ENCODE assay signal across 25 mouse cellular contexts in the genomic region with DNA sequence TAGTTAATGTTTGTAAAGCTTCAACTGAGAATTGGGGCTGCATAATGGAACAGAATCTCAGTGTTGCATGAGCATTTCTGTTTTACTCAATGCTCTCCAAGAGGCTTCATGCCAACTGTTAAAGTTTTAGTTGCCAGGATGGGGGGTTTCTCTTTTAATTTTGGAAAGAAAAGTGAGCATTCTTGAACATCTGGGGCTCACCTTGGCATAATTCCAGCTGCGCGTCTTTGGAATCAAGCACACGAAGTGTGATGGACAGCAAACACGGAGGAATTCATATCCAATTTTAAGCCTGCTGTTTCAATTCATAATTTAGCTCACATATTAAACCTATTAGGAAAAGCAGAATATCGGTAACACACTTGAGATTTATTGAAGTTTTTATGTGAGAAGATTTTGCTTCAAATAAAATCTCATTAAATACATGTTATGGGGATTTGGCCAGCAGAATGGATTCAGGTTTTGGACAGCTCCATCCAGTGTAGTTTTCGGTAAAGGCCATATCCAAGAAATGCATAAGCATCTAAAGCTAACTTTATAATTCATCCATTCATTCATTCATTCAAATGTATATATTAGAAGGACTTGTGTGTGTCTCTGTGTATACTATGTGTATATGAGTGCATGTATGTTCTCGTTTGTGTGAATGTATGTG.
A peak's percentile ranks its signal among the peaks of the same experiment; 100 is the strongest.
DNase-seq lines count a peak whose midpoint lies in the region; ATAC-seq and TF ChIP-seq lines count a peak whose summit lies in the region.
"Had no signal": no experiment of that assay in that cellular context is flagged by ENCODE, and none has a peak within 500 bp of the region (broad histone marks: within the 10 kb centered on the region; RNA-seq: fewer than 3 reads in every experiment).

No protein-coding gene starts in this region.

- no peaks in the 10 kb centered on the region for H3K36me3 ChIP-seq in forebrain, postnatal 0 days (ENCODE audit: insufficient read depth)
- no peaks in the 10 kb centered on the region for H3K36me3 ChIP-seq in forebrain, embryonic 13.5 days (ENCODE audit: poor library complexity, severe bottlenecking)
- H3K36me3 ChIP-seq in limb, embryonic 14.5 days (ENCODE audit: control insufficient read depth, insufficient read depth, low read length) = no peaks in the 10 kb centered on the region
- H3K36me3 ChIP-seq in limb, embryonic 10.5 days = no peaks in the 10 kb centered on the region
- H3K36me3 ChIP-seq in midbrain, postnatal 0 days (ENCODE audit: insufficient read depth, low read length) = no peaks in the 10 kb centered on the region
- no peaks in the 10 kb centered on the region for H3K36me3 ChIP-seq in midbrain, embryonic 13.5 days
- H3K36me3 ChIP-seq: embryonic facial prominence, embryonic 12.5 days; forebrain, embryonic 15.5 days; G1E; heart, embryonic 15.5 days had no signal

- peak; percentile 9 for DNase-seq in forebrain, postnatal 0 days
- peak; percentile 73 for DNase-seq in limb, embryonic 14.5 days (ENCODE audit: low spot score)
- DNase-seq in limb, embryonic 10.5 days (ENCODE audit: low spot score) = no peak
- peak; percentile 2 for DNase-seq in midbrain, postnatal 0 days (ENCODE audit: low spot score)
- DNase-seq in brain, embryonic 14.5 days (ENCODE audit: low read depth) = peak; percentile 13
- DNase-seq: adrenal gland, postnatal 14 days; B cell, adult 2 months; cerebellum, adult 2 months; cerebellum, postnatal 14 days; embryo, embryonic 11 days; gastrocnemius, postnatal 14 days; heart, adult 2 months; heart, postnatal 14 days had no signal

- no peak overlapping the region for H3K4me2 ChIP-seq in forebrain, postnatal 0 days (ENCODE audit: low read depth)
- no peak overlapping the region for H3K4me2 ChIP-seq in forebrain, embryonic 13.5 days
- no peak overlapping the region for H3K4me2 ChIP-seq in limb, embryonic 14.5 days (replicated peaks; ENCODE audit: low read depth, low read length, severe bottlenecking)
- no peak overlapping the region for H3K4me2 ChIP-seq in midbrain, postnatal 0 days (ENCODE audit: low read depth, low read length, poor library complexity, severe bottlenecking)
- no peak overlapping the region for H3K4me2 ChIP-seq in midbrain, embryonic 13.5 days (replicated peaks)
- H3K4me2 ChIP-seq: embryonic facial prominence, embryonic 12.5 days; forebrain, embryonic 15.5 days; heart, embryonic 11.5 days; heart, embryonic 15.5 days; hindbrain, embryonic 14.5 days had no signal

- WGBS in forebrain, postnatal 0 days = 69% methylated on average over 7 of the region's 7 CpGs
- WGBS in forebrain, embryonic 13.5 days = 88% methylated on average over 7 of the region's 7 CpGs
- WGBS in limb, embryonic 14.5 days = 45% methylated on average over 7 of the region's 7 CpGs
- 93% methylated on average over 7 of the region's 7 CpGs for WGBS in limb, embryonic 10.5 days
- WGBS in midbrain, postnatal 0 days = 74% methylated on average over 7 of the region's 7 CpGs
- 91% methylated on average over 7 of the region's 7 CpGs for WGBS in midbrain, embryonic 13.5 days

- no peak for TF ChIP-seq CTCF in forebrain, postnatal 0 days (IDR thresholded peaks at IDR 0.05; ENCODE audit: low read depth)
- no peak for TF ChIP-seq CTCF in midbrain, postnatal 0 days (IDR thresholded peaks at IDR 0.05)
- TF ChIP-seq CTCF in brain, embryonic 14.5 days (IDR thresholded peaks at IDR 0.05; ENCODE audit: borderline replicate concordance, extremely low read depth, insufficient read depth, insufficient read length) = no peak

- no peak for TF ChIP-seq POLR2A in limb, embryonic 14.5 days (IDR thresholded peaks at IDR 0.05; ENCODE audit: borderline replicate concordance, extremely low read depth, insufficient read depth, insufficient read length)
- TF ChIP-seq POLR2A in brain, embryonic 14.5 days (IDR thresholded peaks at IDR 0.05; ENCODE audit: borderline replicate concordance, extremely low read depth, insufficient read depth, insufficient read length, poor library complexity, severe bottlenecking) = no peak

- H3K27ac ChIP-seq in forebrain, postnatal 0 days (ENCODE audit: low read depth, low read length) = no peak overlapping the region
- no peak overlapping the region for H3K27ac ChIP-seq in forebrain, embryonic 13.5 days
- H3K27ac ChIP-seq in limb, embryonic 14.5 days (replicated peaks; ENCODE audit: low read depth, low read length) = no peak overlapping the region
- no peak overlapping the region for H3K27ac ChIP-seq in limb, embryonic 10.5 days
- H3K27ac ChIP-seq in midbrain, postnatal 0 days (ENCODE audit: low read depth, low read length) = no peak overlapping the region
- no peak overlapping the region for H3K27ac ChIP-seq in midbrain, embryonic 13.5 days
- H3K27ac ChIP-seq: embryonic facial prominence, embryonic 12.5 days; forebrain, embryonic 15.5 days; heart, adult 2 months; heart, embryonic 15.5 days; hindbrain, embryonic 14.5 days had no signal

- no peaks in the 10 kb centered on the region for H3K27me3 ChIP-seq in forebrain, postnatal 0 days (ENCODE audit: insufficient read depth, low read length)
- H3K27me3 ChIP-seq in forebrain, embryonic 13.5 days = no peaks in the 10 kb centered on the region
- no peaks in the 10 kb centered on the region for H3K27me3 ChIP-seq in limb, embryonic 14.5 days (ENCODE audit: control insufficient read depth, insufficient read depth, low read length)
- H3K27me3 ChIP-seq in limb, embryonic 10.5 days (ENCODE audit: low read depth, poor library complexity, severe bottlenecking) = no peaks in the 10 kb centered on the region
- H3K27me3 ChIP-seq in midbrain, postnatal 0 days (ENCODE audit: insufficient read depth, low read length) = no peaks in the 10 kb centered on the region
- H3K27me3 ChIP-seq in midbrain, embryonic 13.5 days = no peaks in the 10 kb centered on the region
- H3K27me3 ChIP-seq: embryonic facial prominence, embryonic 12.5 days; forebrain, embryonic 15.5 days; heart, embryonic 15.5 days had no signal

- ATAC-seq in forebrain, postnatal 0 days = no peak
- no peak for ATAC-seq in forebrain, embryonic 13.5 days
- ATAC-seq in limb, embryonic 14.5 days (ENCODE audit: low FRiP score, low read depth) = no peak
- ATAC-seq in midbrain, postnatal 0 days (ENCODE audit: low FRiP score) = no peak
- ATAC-seq in midbrain, embryonic 13.5 days = no peak
- ATAC-seq in erythroid progenitor cell, adult 5-6 weeks (replicated peaks; ENCODE audit: low FRiP score, poor library complexity, severe bottlenecking) = no peak
- ATAC-seq: activated CD4-positive, CD25-positive, alpha-beta regulatory T cell, adult 4 months; CD4-positive, CD25-positive, alpha-beta regulatory T cell, adult 4 months; forebrain, embryonic 15.5 days; Patski had no signal

- no peaks in the 10 kb centered on the region for H3K4me1 ChIP-seq in forebrain, postnatal 0 days (ENCODE audit: insufficient read depth)
- no peaks in the 10 kb centered on the region for H3K4me1 ChIP-seq in forebrain, embryonic 13.5 days
- H3K4me1 ChIP-seq in limb, embryonic 14.5 days (ENCODE audit: control insufficient read depth, insufficient read depth, low read length) = 0 out of 2 replicates have a peak, but pooled peaks cover 4% of the 10 kb centered on the region
- no peaks in the 10 kb centered on the region for H3K4me1 ChIP-seq in limb, embryonic 10.5 days
- H3K4me1 ChIP-seq in midbrain, postnatal 0 days (ENCODE audit: insufficient read depth, low read length) = no peaks in the 10 kb centered on the region
- no peaks in the 10 kb centered on the region for H3K4me1 ChIP-seq in midbrain, embryonic 13.5 days (replicated peaks)
- H3K4me1 ChIP-seq: embryonic facial prominence, embryonic 12.5 days; forebrain, embryonic 15.5 days; heart, embryonic 15.5 days had no signal

- H3K4me3 ChIP-seq in forebrain, postnatal 0 days (ENCODE audit: low read depth, low read length) = no peak overlapping the region
- no peak overlapping the region for H3K4me3 ChIP-seq in forebrain, embryonic 13.5 days
- no peak overlapping the region for H3K4me3 ChIP-seq in limb, embryonic 14.5 days (replicated peaks; ENCODE audit: low read length)
- H3K4me3 ChIP-seq in limb, embryonic 10.5 days = no peak overlapping the region
- H3K4me3 ChIP-seq in midbrain, postnatal 0 days (ENCODE audit: low read depth, low read length) = no peak overlapping the region
- no peak overlapping the region for H3K4me3 ChIP-seq in midbrain, embryonic 13.5 days (replicated peaks)
- H3K4me3 ChIP-seq: embryonic facial prominence, embryonic 12.5 days; forebrain, embryonic 15.5 days; heart, adult 2 months; heart, embryonic 15.5 days had no signal

- no peak overlapping the region for H3K9ac ChIP-seq in forebrain, postnatal 0 days
- no peak overlapping the region for H3K9ac ChIP-seq in forebrain, embryonic 13.5 days
- H3K9ac ChIP-seq in limb, embryonic 14.5 days (ENCODE audit: low read depth, low read length, severe bottlenecking) = no peak overlapping the region
- no peak overlapping the region for H3K9ac ChIP-seq in midbrain, postnatal 0 days (replicated peaks; ENCODE audit: low read length, poor library complexity, severe bottlenecking)
- no peak overlapping the region for H3K9ac ChIP-seq in midbrain, embryonic 13.5 days (replicated peaks)
- H3K9ac ChIP-seq: embryonic facial prominence, embryonic 12.5 days; forebrain, embryonic 15.5 days; heart, embryonic 15.5 days; hindbrain, embryonic 14.5 days had no signal

- H3K9me3 ChIP-seq in forebrain, postnatal 0 days (ENCODE audit: low read length) = no peaks in the 10 kb centered on the region
- H3K9me3 ChIP-seq in forebrain, embryonic 13.5 days (replicated peaks) = no peaks in the 10 kb centered on the region
- H3K9me3 ChIP-seq in limb, embryonic 14.5 days (ENCODE audit: control insufficient read depth, low read length) = no peaks in the 10 kb centered on the region
- no peaks in the 10 kb centered on the region for H3K9me3 ChIP-seq in limb, embryonic 10.5 days (replicated peaks)
- no peaks in the 10 kb centered on the region for H3K9me3 ChIP-seq in midbrain, postnatal 0 days (ENCODE audit: low read length)
- no peaks in the 10 kb centered on the region for H3K9me3 ChIP-seq in midbrain, embryonic 13.5 days
- H3K9me3 ChIP-seq: embryonic facial prominence, embryonic 12.5 days; forebrain, embryonic 15.5 days; heart, embryonic 15.5 days had no signal
